Mouse (Mus musculus) Muller cell, postnatal 12 days (primary cell): ENCODE results near the gene Hnrnpll.
A peak's percentile ranks its signal among the peaks of the same experiment; 100 is the strongest.

ENCODE experiments used
- DNase-seq: peaks from one replicate; pipeline ENCODE4 v3.0.0-alpha.2; 2015; ENCODE audit errors: inconsistent ontology term

The Hnrnpll gene

GRCm38 (mm10) chr17:79999631-80000030 is 62.5 kb downstream of the Hnrnpll start:
- no peak for DNase-seq

DNA sequence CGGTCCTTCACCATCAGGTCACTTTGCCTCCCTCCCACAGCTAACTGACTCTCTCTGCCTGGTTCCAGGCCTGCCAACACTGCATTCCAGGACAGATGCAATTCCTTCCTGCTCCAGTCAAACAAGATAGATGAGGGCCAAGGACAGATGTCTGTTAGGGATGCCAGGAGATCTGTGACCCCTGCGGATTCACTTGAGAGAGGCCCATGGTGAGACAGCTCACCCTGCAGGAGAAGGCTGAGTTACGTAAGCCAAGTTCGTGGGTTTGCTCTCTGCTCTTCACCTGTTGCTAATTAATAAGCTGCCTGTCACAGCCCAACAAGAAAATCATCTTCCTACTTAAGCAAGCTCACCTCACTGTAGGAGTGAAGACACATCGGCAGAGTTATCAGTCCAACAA is 63.1 kb downstream of the Hnrnpll start:
- no peak for DNase-seq

DNA sequence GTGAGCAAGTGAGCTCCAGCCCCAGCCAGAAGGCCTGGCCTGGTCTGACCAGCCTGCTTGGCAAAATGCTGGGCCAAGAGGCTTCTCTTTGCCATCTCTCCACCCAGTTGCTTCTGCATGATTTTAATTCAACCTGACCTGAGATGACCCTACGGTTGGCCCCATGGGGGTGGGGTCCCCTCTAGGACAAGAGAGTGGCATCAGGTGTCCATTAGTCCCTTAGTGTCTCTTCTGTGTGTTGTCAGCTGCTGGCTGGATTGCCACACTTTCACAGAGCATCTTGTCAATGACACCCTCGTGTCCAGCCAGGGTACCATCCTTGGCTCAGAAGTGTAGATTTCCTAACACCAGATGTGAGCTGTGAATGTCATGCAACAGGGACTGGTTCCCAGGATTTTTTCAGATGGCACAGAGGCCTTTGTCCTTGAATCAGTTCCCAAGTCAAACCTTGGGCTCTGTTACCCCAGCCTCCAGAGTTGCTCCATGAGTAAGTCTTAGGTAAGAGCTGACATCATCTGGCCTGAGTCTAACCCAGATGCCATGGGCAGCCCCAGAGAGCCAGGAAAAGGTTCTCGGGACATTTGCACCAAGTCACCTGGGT is 66.9 kb downstream of the Hnrnpll start:
- no peak for DNase-seq

- DNase-seq = no peak
These were observed 70.0 kb downstream of the Hnrnpll start for GRCm38 (mm10) chr17:79992114-79992513.

GRCm38 (mm10) chr17:79991166-79991958 is 70.8 kb downstream of the Hnrnpll start:
- peak; percentile 39 for DNase-seq

DNA sequence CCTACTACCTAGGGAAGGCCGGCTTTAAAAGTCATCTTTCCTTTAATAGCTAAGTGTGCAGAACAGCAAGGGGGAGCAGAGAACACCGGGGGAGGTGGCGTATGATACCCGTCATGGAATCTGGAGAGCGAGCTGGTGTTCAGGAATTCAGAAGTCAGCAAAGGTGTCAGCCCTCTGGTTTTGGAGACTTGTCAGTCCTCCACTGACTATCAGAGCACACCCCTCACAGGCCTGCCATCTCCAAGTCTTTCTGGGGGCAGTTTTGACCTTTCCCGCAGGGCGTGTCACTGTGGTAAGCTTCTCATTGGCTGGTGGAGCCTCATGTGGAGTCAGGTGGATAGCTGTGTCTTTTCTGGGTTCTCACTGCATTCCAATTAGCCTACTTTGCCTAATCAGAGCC is 72.0 kb downstream of the Hnrnpll start:
- DNase-seq = no peak

- DNase-seq = no peak
These were observed 77.7 kb downstream of the Hnrnpll start for GRCm38 (mm10) chr17:79984450-79984849.

DNA sequence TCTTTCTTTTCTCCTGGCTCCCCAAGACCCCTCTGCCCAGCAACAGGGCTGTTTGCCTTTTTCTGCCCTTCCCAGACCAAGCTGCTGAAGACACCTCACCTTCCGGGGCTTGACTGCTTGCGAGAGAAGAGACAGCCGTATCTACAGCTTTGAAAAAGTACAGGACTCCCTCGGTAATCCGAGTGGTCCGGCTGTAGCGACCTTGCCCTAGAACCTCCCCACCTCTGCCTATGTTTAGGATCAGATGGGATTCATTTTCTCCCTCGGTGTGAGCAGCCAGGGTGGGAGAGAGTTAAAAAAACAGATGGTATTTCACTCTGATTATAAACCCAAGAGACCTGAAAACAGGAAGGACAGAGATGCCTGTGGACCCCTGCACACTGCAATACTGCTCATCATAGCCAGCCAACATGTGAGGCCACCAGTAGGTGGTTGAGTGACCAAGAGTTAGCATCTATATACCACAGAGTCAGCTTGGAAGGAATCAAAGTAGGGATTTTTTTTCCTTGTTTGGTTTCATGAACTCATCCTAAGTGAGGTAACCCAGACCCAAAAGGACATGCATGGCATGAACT is 79.1 kb downstream of the Hnrnpll start:
- no peak for DNase-seq

GRCm38 (mm10) chr17:79982548-79982947 is 79.6 kb downstream of the Hnrnpll start:
- DNase-seq = no peak

DNA sequence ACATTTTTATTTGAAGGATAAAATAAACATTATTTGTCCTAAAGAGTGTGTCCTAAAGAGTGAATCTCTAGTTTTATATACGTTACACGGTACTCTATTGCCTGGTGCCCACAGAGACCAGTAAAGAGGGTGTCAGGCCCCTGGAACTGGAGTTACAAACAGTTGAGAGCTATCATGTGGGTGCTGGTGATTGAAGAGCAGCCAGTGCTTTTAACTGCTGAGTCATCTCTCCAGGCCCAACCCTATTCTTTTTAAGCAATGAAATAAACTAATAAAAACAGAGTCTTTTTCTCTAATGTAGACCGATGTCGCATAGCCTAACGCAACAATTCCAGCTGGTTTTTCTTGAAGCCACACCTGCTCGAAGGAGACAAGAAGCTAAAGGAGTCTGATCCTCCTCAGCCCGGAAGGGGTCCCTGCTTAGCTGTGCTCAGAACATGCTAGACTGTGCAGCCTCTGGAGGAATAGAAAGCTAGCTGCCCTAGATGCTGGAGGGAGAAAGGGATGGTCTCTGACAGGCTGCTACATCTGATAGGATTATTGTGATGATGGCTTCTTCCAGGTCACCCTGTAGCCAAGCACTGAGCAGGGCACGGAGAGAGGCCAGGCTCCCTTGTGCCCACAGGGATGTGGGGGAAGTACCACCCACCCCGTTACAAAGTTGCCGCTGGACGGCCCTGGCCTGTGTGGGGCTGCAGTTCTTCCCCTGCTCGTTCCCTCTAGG is 80.2 kb downstream of the Hnrnpll start:
- DNase-seq = no peak

- DNase-seq = no peak
These were observed 80.8 kb downstream of the Hnrnpll start for GRCm38 (mm10) chr17:79981348-79981747.

DNA sequence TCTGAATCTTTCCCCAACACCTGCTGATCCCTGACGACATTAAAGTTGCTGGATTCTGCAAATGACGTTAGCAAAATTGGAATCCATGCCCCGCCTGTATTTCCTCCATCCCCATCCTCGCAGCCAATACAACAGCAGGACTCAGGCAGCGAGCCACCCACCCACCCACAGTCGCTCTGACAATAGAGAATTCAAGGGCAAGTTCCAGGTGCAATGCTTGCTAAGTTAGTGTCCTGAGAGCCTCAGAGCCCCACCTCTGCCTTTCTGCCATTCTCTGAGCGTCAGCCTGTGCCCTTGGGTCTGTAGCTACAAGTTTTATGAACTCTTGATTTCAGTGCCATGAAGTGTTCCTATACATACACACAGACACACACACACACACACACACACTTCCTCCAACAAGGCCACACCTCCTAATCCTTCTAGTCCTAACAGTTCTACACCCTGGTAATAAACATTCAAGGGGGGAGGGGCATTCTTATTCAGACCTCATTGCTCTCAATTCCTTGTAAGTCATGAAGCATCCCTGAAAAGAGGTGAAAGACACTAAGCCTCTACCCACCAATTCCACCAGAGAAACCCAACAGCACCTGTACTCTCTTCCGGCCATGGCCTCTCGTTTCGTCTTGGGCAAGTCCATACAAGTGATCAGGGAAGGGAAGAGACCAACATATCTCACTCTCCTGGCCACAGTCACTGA is 81.6 kb downstream of the Hnrnpll start:
- no peak for DNase-seq
